Mouse (Mus musculus) thymus, adult 2 months (tissue): Measurements from ENCODE around the gene Hba-a1.

ENCODE experiments used
- CTCF ChIP-seq: fragments of 200-500 bp; IDR thresholded peaks from 2 replicates; pipeline ENCODE4 v1.5.1; 2012; ENCODE audit warnings: mild to moderate bottlenecking, control low read depth, low read length, moderate library complexity, borderline replicate concordance; ENCODE audit not compliant: control insufficient read depth, poor library complexity, insufficient read depth; ENCODE audit errors: extremely low read depth
- POLR2A ChIP-seq: fragments of 200-500 bp; IDR thresholded peaks from 2 replicates; pipeline ENCODE4 v1.6.1; 2012; ENCODE audit warnings: mild to moderate bottlenecking, low read length, control low read depth, moderate library complexity; ENCODE audit not compliant: control insufficient read depth, poor library complexity, insufficient read depth; ENCODE audit errors: extremely low read depth

DNA sequence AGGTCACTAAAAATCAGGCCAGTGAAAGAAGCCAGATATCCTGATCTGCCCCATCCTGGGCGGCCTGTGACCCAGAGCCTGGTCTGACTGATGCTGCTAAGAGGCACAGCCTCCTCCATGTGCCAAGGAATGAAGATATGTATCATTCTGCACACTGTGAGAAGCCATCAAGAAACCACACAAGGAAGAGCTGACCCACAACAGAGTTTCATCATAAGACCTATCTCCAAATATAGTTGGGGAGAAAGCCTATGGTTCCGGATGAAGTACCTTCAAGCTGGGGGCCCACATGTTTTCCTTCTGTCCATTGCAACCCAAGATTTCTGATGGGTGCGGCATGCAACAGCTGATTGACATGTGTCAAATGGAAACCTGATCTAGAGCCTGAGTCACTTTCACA lies 32.7 kb downstream of the Hba-a1 start:
- TF ChIP-seq POLR2A = no peak
- no peak for TF ChIP-seq CTCF
